Mouse (Mus musculus): ENCODE measurements around the gene Tbx2.

Gene Tbx2

GRCm38 (mm10) chr11:85887801-85888450 lies 55.6 kb downstream of the Tbx2 start:
- DNase-seq (ENCODE audit: low spot score), result no peak

DNA sequence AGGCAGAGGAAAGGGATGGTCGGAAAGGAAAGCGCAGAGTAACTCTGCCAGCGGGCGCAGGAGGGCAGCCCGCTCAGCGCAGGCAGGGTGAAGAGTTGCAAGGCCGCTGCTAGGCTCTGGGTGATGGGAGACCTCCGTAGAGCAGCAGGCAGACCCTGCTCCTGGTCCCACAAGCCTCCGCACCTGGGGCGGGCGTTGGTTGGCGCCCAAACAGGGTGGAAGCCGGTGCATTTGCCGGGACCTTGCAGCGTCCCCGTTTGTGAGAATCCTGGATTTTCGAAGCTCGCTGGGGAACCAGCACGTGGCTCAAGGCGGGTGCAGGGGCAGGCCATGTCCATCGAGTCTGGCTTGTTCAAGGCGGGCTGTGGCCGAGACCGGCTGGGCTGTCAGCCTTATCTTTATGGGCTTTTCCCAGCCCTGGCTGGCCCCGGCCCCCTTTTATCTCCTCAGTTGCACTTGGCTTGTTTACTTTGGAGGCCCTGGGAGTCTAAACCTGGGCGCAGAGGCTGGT lies 56.2 kb downstream of the Tbx2 start:
- DNase-seq (ENCODE audit: low spot score), result no peak

DNA sequence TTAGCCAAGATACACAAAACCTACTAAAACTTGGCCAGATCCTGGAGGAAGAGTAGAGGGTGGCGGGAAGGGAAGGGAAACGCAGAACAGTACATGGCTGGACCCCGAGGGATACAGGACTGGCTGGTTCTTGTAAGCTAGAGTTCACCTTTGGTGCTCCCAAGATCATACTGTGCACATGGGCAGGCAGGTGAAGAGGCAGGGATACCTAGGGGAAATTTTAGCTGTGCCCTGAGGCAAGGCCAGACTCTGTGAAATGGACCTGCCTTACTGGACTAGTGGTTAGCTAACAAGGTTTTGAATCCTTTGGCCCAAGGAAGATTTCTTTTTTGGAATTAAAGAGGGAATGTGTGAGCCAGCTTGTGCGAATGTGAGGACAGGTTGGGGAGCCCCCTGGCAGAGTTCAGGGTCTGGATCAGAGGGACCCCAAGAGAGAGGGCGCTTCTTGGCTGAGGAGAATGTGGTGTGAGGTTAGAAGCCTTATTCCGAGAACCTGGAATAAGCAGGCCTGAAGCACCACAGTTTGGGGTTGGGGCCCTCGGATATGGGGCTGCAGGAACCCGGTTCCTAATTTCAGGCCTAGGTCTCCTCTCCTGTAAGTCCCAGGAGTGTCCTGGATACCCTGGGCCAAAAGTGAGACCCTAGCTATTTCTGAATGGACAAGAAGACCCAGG lies 56.8 kb downstream of the Tbx2 start:
- DNase-seq (ENCODE audit: low spot score), result no peak

- no peak for DNase-seq (ENCODE audit: low spot score)
Measured at GRCm38 (mm10) chr11:85889730-85890562, 57.6 kb downstream of the Tbx2 start.

- no peak for DNase-seq (ENCODE audit: low spot score)
Measured at GRCm38 (mm10) chr11:85890563-85890845, 58.2 kb downstream of the Tbx2 start.

DNA sequence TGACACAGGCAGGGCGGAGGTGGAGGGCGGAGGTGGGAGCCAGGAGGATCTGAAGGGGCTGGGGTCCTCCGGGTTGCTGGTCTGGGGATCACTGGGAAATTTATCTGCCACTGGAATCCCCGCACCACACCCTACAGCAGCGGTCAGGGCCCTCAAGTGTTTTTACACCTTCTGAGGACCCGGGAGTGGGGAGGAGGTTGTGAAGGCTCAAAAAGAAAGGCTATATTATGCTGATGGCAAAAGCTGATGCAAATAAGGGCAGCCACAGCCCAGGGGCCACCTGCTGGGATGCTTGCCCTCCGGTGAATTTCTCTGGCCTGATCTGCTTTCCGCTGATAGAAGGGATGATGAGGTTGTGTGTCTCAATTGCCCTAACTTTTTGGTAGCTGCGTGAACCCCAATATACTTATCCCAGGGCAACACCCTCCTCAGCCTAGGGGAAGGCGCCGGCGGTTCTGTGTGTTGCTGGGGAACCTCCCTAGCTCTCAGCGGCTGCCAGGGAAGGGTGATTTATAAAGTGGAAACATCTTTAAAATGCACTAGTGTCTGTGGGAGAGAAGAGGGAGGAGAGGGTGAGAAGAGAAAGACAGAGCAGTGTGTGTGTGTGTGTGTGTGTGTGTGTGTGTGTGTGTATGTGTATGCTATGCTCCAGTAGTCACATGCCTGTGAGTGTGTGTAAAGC lies 58.8 kb downstream of the Tbx2 start:
- no peak for DNase-seq (ENCODE audit: low spot score)

Data from ovary, postnatal 14 days (tissue).